Mouse (Mus musculus) lung, embryonic 16.5 days (tissue): ENCODE measurements around the gene Gjb5. TPM values are rescaled to one million over a fixed set of nuclear protein-coding genes. Genes with fewer than 3 reads are reported as not detected.

Experiments used
- ATAC-seq: fragments of 200-750 bp; cut with Nextera tagmentation; 2 replicates; pipeline ENCODE4 v1.8.0; 2017; ENCODE audit warnings: low read depth, mild to moderate bottlenecking, moderate library complexity
- H3K27ac ChIP-seq: fragments of 300-500 bp; sonication (generic); 2 replicates; pipeline ENCODE4 v1.5.1; 2014; ENCODE audit warnings: mild to moderate bottlenecking, control low read depth, low read length
- H3K27me3 ChIP-seq: fragments of 300-500 bp; sonication (generic); 2 replicates; pipeline ENCODE4 v1.6.1; 2014; ENCODE audit warnings: low read depth, low read length, mixed read lengths; ENCODE audit not compliant: control insufficient read depth, insufficient read depth
- H3K36me3 ChIP-seq: fragments of 300-500 bp; sonication (generic); 2 replicates; pipeline ENCODE4 v1.6.1; 2014; ENCODE audit warnings: low read length; ENCODE audit not compliant: control insufficient read depth, insufficient read depth
- H3K4me1 ChIP-seq: fragments of 300-500 bp; sonication (generic); replicated peaks from 2 replicates; pipeline ENCODE4 v1.6.1; 2014; ENCODE audit warnings: low read length, mixed read lengths; ENCODE audit not compliant: control insufficient read depth, insufficient read depth
- H3K4me2 ChIP-seq: fragments of 300-500 bp; sonication (generic); 2 replicates; pipeline ENCODE4 v1.6.1; 2014; ENCODE audit warnings: low read depth, low read length, control low read depth
- H3K4me3 ChIP-seq: fragments of 300-500 bp; sonication (generic); 2 replicates; pipeline ENCODE4 v1.5.1; 2014; ENCODE audit warnings: mild to moderate bottlenecking, low read length, control low read depth
- H3K9ac ChIP-seq: fragments of 300-500 bp; sonication (generic); 2 replicates; pipeline ENCODE4 v1.6.1; 2014; ENCODE audit warnings: low read length, control low read depth
- H3K9me3 ChIP-seq: fragments of 300-500 bp; sonication (generic); 2 replicates; pipeline ENCODE4 v1.6.1; 2016; ENCODE audit warnings: low read length; ENCODE audit not compliant: control insufficient read depth
- WGBS: fragments of 180-500 bp; shearing (Covaris S2); extraction: QIAGEN DNeasy Blood & Tissue Kit; methylation state at CpG from one replicate; pipeline ENCODE4 v1.1.7; 2014; 5-methylcytosine and 5-hydroxymethylcytosine counted together
- polyA plus RNA-seq: library from polyadenylated mRNA; unstranded; fragments of >200 nt; fragmentation: Nextera tagmentation; extraction: Ambion mirVana; gene quantifications from 2 replicates; pipeline ENCODE4 v1.2.1, GENCODE M21; 2015

The Gjb5 gene
- 0.59 and 0.79 TPM in 2 replicates for polyA plus RNA-seq

DNA sequence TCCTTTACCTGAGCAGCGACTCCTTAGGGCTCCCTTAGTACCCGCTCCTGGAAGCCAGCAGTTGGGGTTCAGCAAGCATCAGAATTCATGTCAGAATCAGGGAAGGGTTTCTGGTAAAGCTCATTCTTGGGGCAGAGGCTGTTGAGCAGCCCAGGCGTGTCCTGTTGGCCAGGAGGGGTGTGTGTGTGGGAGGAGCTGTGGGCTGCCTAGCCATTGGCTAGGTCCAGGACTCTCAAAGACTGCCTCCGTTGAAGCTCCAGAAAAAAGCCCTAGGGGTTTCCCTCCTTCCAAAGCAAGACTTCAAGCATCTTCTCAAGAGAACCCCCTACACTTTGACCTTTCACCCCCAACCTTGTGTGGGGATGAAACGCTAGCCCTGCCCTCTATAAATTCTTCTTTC is at the start of gene Gjb5:
Gene Gjb5 (minus strand): TSS at position 164 of the 400 bp plus-strand sequence.
- H3K9ac ChIP-seq = no peak within 1 kb of the TSS
- H3K27ac ChIP-seq = no peak within 1 kb of the TSS
- no peaks in the 10 kb centered on the region for H3K36me3 ChIP-seq
- no peak within 1 kb of the TSS for H3K4me2 ChIP-seq
- WGBS = 26% methylated on average over 5 of the region's 5 CpGs
- H3K4me1 ChIP-seq = peaks cover 8% of the 10 kb centered on the region
- no peaks in the 10 kb centered on the region for H3K27me3 ChIP-seq
- peak; percentile 74; the same call in 1 of the 2 replicates for ATAC-seq
- no peaks in the 10 kb centered on the region for H3K9me3 ChIP-seq
- no peak within 1 kb of the TSS for H3K4me3 ChIP-seq

DNA sequence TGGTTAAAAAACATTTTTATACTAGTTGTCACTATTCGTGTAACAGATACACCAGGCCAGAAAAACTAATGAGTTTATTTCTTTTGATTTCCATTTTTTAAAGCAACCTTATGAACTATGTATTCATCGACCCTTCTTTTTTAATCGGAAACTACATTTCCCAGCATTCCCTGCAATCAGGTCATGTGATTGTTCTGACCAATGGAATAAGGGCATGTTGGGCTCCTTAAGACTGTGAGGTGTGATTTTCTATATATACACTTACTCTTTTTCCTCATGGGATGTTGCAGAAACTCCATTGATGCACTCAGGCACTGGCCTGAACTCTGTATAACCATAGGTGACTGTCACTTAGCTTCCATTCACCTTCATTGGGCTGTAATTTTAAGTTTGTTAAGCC is 44.6 kb upstream of the Gjb5 start:
- no peak for ATAC-seq
- no peak overlapping the region for H3K27ac ChIP-seq
- no peak overlapping the region for H3K9ac ChIP-seq
- no peak overlapping the region for H3K4me2 ChIP-seq
- H3K9me3 ChIP-seq = no peaks in the 10 kb centered on the region
- 70% methylated on average over 3 of the region's 3 CpGs for WGBS
- H3K27me3 ChIP-seq = no peaks in the 10 kb centered on the region
- H3K36me3 ChIP-seq = no peaks in the 10 kb centered on the region
- no peaks in the 10 kb centered on the region for H3K4me1 ChIP-seq
- H3K4me3 ChIP-seq = no peak overlapping the region

DNA sequence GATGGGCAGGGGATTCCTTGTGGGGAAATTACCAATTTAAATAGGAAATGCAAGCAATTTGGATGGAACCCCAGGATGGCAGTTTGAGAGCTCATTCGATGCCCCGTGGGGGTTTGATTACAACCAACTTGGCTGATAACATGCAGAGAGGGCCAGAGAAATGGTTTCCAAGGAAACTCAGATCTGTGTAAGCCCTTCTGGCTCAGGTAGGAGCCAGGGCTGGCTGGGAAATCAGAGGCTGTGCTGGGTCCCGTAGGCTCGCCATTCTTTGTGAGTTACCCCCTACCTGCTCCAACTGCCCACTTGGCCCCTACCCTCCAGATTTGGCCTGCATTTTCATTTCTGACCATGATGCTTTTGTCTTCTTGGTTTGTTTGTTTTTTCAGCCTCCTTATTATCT is 44.2 kb upstream of the Gjb5 start:
- no peak for ATAC-seq
- H3K27me3 ChIP-seq = no peaks in the 10 kb centered on the region
- WGBS = 85% methylated on average over 4 of the region's 4 CpGs

DNA sequence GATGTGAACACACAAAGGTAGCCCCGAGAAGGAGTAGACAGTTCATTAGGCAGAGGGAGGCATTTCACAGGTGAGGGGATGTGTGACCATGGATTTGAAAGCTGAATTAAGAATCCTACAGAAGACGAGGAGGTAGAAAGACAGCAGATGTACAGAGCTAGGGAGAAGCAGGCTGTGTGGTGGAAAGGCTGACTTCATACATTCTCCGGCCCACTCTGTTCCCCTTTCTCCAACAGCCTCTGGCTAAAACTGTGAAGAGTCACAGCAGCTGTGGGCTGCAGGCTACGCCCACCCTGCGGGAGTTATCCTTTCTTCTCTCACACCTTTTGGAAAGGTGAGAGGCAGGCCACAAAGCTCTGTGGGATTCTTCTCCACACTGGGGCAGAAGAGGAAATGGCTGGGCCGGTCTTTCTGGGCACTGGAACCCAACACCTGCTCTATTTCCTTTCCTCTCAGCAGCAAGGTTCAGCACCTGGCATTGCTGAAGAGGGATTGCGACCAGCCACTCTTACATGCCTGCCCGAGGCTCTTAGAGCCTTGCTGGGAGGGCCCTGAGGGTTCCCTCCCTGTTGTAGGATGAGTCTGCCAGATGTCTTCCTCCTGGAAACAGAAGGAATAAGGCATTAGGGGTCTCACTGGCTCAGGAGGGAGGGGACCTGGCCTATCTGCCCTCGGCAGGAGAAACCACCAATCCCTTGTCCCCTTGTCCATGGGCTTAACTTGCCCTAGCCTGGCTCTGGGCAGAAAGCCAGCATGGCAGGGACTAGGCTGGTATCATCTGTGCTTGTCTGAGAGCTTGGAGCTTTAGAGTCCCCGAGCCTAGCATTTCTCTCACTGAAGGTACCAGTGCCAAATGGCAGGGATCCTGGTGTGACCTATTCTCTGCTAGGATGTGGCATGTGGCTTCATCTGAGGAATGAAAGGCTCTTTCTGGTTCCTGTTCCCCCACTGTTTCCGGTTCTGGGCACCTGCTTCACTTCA is 42.5 kb upstream of the Gjb5 start:
- no peak overlapping the region for H3K4me3 ChIP-seq
- no peaks in the 10 kb centered on the region for H3K9me3 ChIP-seq
- no peaks in the 10 kb centered on the region for H3K4me1 ChIP-seq
- 39% methylated on average over 11 of the region's 11 CpGs for WGBS
- no peak overlapping the region for H3K27ac ChIP-seq
- no peaks in the 10 kb centered on the region for H3K36me3 ChIP-seq
- no peak for ATAC-seq
- no peaks in the 10 kb centered on the region for H3K27me3 ChIP-seq
- H3K4me2 ChIP-seq = no peak overlapping the region
- no peak overlapping the region for H3K9ac ChIP-seq

More for the DNA sequence above, 44.2 kb upstream of the Gjb5 start:
- Histone ChIP-seq H3K9me3 (no peaks in the 10 kb centered on the region), H3K36me3 (no peaks in the 10 kb centered on the region), H3K9ac (no peak overlapping the region), H3K4me3 (no peak overlapping the region), H3K27ac (no peak overlapping the region), H3K4me2 (no peak overlapping the region), H3K4me1 (no peaks in the 10 kb centered on the region)

DNA sequence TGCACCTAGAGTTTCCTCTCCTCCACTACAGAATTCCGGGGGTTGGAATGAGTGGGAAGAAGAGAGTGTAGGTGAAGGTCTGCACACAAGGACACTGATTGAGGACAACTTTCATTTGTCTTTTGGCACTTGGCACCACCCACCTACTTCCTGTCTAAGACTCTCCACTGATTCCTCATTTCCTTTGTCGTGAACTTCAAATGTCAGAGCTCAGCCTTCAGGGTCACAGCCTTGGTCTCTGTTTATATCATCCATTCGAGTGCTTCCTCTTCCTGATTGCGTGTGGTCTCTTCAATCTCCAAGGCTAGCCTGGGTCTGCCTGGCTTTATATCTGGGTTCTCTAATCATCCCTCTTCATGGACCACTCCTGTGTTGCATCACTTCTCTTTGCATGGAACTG is 37.6 kb upstream of the Gjb5 start:
- Histone ChIP-seq H3K27ac (no peak overlapping the region), H3K4me2 (no peak overlapping the region), H3K36me3 (no peaks in the 10 kb centered on the region), H3K4me1 (no peaks in the 10 kb centered on the region), H3K4me3 (no peak overlapping the region), H3K27me3 (no peaks in the 10 kb centered on the region), H3K9me3 (no peaks in the 10 kb centered on the region), H3K9ac (no peak overlapping the region)
- WGBS = 35% methylated on average over 4 of the region's 4 CpGs
- peak; percentile 41; the same call in 1 of the 2 replicates for ATAC-seq

DNA sequence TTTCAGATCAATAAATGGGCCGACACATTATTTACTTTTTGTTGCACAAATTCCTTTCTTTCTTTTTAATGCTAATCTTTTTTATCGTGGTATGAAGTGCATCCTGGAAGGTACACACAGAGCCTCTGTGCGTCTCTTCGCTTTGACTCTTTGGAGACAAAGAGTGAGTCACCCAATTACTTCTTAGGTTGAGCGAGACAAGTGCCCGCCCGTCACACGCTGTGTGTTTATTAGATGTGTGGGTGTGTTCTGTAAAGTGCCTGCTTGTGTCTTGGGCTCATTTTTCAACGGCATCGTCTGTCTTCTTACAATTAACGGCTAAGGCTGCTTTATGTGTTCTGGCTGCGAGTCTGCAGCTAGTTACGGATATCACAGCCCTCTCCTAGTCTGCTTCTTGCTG is 31.7 kb upstream of the Gjb5 start:
- Histone ChIP-seq H3K36me3 (no peaks in the 10 kb centered on the region), H3K9ac (no peak overlapping the region), H3K27ac (no peak overlapping the region), H3K27me3 (peaks cover 3% of the 10 kb centered on the region; the same call in 1 of the 2 replicates), H3K4me2 (no peak overlapping the region), H3K4me1 (no peaks in the 10 kb centered on the region; the same call in 1 of the 2 replicates), H3K9me3 (no peaks in the 10 kb centered on the region), H3K4me3 (no peak overlapping the region)
- ATAC-seq = no peak
- WGBS = 31% methylated on average over 13 of the region's 13 CpGs

DNA sequence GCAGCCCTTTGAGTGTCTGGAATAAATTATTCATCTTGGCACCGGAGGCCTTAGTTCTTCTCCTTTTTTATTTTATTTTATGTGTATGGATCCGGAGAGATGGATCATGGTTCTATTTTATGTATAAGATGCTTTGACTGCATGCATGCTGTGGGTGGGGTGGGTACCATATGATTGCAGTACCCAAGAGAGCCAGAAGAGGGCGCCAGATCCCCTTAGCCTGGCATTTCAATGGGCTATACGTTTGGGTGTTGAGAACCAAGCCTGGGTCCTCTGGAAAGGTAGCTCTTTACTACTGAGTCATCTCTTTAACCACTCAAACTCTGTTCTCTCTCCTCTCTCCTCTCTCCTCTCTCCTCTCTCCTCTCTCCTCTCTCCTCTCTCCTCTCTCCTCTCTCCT is 19.4 kb upstream of the Gjb5 start:
- no peak for ATAC-seq
- no peak overlapping the region for H3K27ac ChIP-seq

GRCm38 (mm10) chr4:127375541-127376177 is 17.7 kb upstream of the Gjb5 start:
- Histone ChIP-seq H3K4me3 (no peak overlapping the region), H3K9ac (no peak overlapping the region), H3K27me3 (no peaks in the 10 kb centered on the region), H3K36me3 (no peaks in the 10 kb centered on the region), H3K4me1 (no peaks in the 10 kb centered on the region), H3K4me2 (no peak overlapping the region), H3K9me3 (no peaks in the 10 kb centered on the region), H3K27ac (no peak overlapping the region)
- WGBS = 79% methylated on average over 17 of the region's 17 CpGs
- ATAC-seq = no peak

More for the DNA sequence above, 19.4 kb upstream of the Gjb5 start:
- Histone ChIP-seq H3K27me3 (no peaks in the 10 kb centered on the region), H3K9me3 (no peaks in the 10 kb centered on the region), H3K36me3 (no peaks in the 10 kb centered on the region), H3K4me2 (no peak overlapping the region), H3K4me1 (no peaks in the 10 kb centered on the region), H3K9ac (no peak overlapping the region), H3K4me3 (no peak overlapping the region)
- WGBS = 33% methylated on average over 4 of the region's 4 CpGs

DNA sequence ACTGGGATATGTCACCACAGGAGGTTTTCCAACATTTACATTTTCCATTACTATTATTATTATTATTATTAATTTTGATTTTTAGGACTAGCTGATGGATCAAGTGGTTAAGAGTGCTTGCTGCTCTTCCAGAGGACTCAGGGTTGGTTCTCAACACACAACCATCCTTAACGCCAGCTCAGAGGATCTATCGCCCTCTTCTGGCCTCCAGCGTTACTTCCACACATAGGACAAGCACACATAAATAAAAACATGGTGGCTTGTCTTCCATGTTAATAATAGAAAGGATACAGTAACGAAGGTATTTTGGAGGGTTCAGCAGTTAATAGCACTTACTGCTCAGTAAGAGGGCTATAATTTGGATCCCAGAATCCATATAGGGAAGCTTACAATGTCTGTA is 16.7 kb upstream of the Gjb5 start:
- H3K27me3 ChIP-seq = no peaks in the 10 kb centered on the region
- 87% methylated on average over 4 of the region's 4 CpGs for WGBS
- no peaks in the 10 kb centered on the region for H3K4me1 ChIP-seq
- no peak overlapping the region for H3K27ac ChIP-seq
- H3K4me2 ChIP-seq = no peak overlapping the region
- H3K9me3 ChIP-seq = no peaks in the 10 kb centered on the region
- no peak for ATAC-seq
- H3K36me3 ChIP-seq = no peaks in the 10 kb centered on the region
- H3K4me3 ChIP-seq = no peak overlapping the region
- H3K9ac ChIP-seq = no peak overlapping the region
